Mouse (Mus musculus) CH12.LX (cell line): ENCODE data around the gene H1fx.
"Not testable (repeated sequence)": the region's sequence is repeated elsewhere in the genome, so short reads cannot be mapped to it uniquely, and the experiment has no call there.

Experiments used
- BHLHE40 ChIP-seq: IDR thresholded peaks from 2 replicates; pipeline ENCODE4 v1.6.1; 2011; ENCODE audit warnings: mild to moderate bottlenecking, low read depth, low read length, improper control_type of control experiment
- CTCF ChIP-seq, 2 experiments: IDR thresholded peaks in 1 of 2; conservative IDR thresholded peaks in 1 of 2; 2 replicates each; pipeline ENCODE4 v1.5.1; 2011 to 2012; ENCODE audit warnings: low read depth in 2 of 2, low read length in 2 of 2, improper control_type of control experiment in 1 of 2, inconsistent platforms in 1 of 2, mild to moderate bottlenecking in 1 of 2, moderate library complexity in 1 of 2
- EP300 ChIP-seq: IDR thresholded peaks from 2 replicates; pipeline ENCODE4 v1.6.1; 2011; ENCODE audit warnings: low read length, improper control_type of control experiment
- MAZ ChIP-seq: IDR thresholded peaks from 2 replicates; pipeline ENCODE4 v1.6.1; 2012; ENCODE audit warnings: low read depth, mild to moderate bottlenecking, inconsistent platforms, low read length, improper control_type of control experiment, moderate library complexity

GRCm38 (mm10) chr6:88011106-88011505 is 29.7 kb upstream of the H1fx start:
- peak in 1 of 2 experiments; percentile 52; a peak in 2 of 4 replicates for TF ChIP-seq CTCF (conservative IDR thresholded peaks at IDR 0.05 in 1 of 2, IDR thresholded peaks at IDR 0.05 in 1 of 2; ENCODE audit: low read depth in 2 of 2, low read length in 2 of 2)
- not testable (repeated sequence) for TF ChIP-seq EP300, BHLHE40, MAZ
